Mouse (Mus musculus) liver, embryonic 16.5 days (tissue): ENCODE data around the gene Tbc1d19. TPM values are rescaled to one million over a fixed set of nuclear protein-coding genes. Genes with fewer than 3 reads are reported as not detected.

Experiments used
- ATAC-seq: fragments of 200-750 bp; cut with Nextera tagmentation; 2 replicates; pipeline ENCODE4 v1.8.0; 2017; ENCODE audit warnings: low read depth, mild to moderate bottlenecking, moderate number of reproducible peaks, moderate library complexity
- H3K27ac ChIP-seq: fragments of 300-500 bp; sonication (generic); 2 replicates; pipeline ENCODE4 v1.5.1; 2014; ENCODE audit warnings: mild to moderate bottlenecking, low read length
- H3K27me3 ChIP-seq: fragments of 300-500 bp; sonication (generic); 2 replicates; pipeline ENCODE4 v1.6.1; 2014; ENCODE audit warnings: low read depth, low read length, mixed read lengths; ENCODE audit not compliant: control insufficient read depth, insufficient read depth
- H3K36me3 ChIP-seq: fragments of 300-500 bp; sonication (generic); 2 replicates; pipeline ENCODE4 v1.6.1; 2014; ENCODE audit warnings: mild to moderate bottlenecking; ENCODE audit not compliant: control insufficient read depth, insufficient read depth
- H3K4me1 ChIP-seq: fragments of 300-500 bp; sonication (generic); 2 replicates; pipeline ENCODE4 v1.6.1; 2014; ENCODE audit warnings: low read depth, low read length, mixed read lengths; ENCODE audit not compliant: control insufficient read depth
- H3K4me2 ChIP-seq: fragments of 300-500 bp; sonication (generic); 2 replicates; pipeline ENCODE4 v1.6.1; 2014; ENCODE audit warnings: low read depth, low read length, mixed read lengths
- H3K4me3 ChIP-seq: fragments of 300-500 bp; sonication (generic); 2 replicates; pipeline ENCODE4 v1.5.1; 2014; ENCODE audit warnings: low read depth, mild to moderate bottlenecking, low read length
- H3K9ac ChIP-seq: fragments of 300-500 bp; sonication (generic); 2 replicates; pipeline ENCODE4 v1.6.1; 2014; ENCODE audit warnings: low read depth, low read length
- H3K9me3 ChIP-seq: fragments of 300-500 bp; sonication (generic); replicated peaks from 2 replicates; pipeline ENCODE4 v1.6.1; 2016; ENCODE audit warnings: low read length; ENCODE audit not compliant: control insufficient read depth
- WGBS: fragments of 180-500 bp; shearing (Covaris S2); extraction: QIAGEN DNeasy Blood & Tissue Kit; methylation state at CpG from one replicate; pipeline ENCODE4 v1.1.7; 2014; ENCODE audit not compliant: insufficient replicate concordance; 5-methylcytosine and 5-hydroxymethylcytosine counted together
- polyA plus RNA-seq: library from polyadenylated mRNA; unstranded; fragments of >200 nt; fragmentation: Nextera tagmentation; extraction: Ambion mirVana; gene quantifications from 2 replicates; pipeline ENCODE4 v1.2.1, GENCODE M21; 2015

Tbc1d19 gene
- polyA plus RNA-seq, 1 experiment from 2014 or later, result 4.1 TPM

DNA sequence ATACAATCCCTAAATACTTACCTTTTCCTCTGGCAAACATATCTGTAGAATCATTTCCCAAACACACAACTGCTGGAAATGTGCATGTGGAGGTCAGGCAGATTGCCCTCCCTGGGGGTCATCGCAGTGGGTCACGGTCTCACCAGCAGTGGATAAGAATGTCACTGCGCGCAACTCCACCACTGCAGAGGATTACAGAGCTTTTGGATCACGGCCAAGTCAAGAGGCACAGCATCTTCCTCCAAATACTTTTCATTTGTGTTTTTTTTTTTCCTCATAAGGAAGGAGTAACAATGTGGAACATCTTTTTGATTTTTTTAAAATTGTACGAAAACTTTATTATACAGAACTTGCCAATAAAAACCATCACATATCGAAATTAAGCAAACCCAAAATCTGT, 129.6 kb downstream of the Tbc1d19 start:
- no peak overlapping the region for H3K27ac ChIP-seq
- no peak overlapping the region for H3K9ac ChIP-seq
- WGBS, result 75% methylated on average over 7 of the region's 7 CpGs
- no peak overlapping the region for H3K4me2 ChIP-seq
- H3K4me3 ChIP-seq, result no peak overlapping the region
- 0 out of 2 replicates have a peak, but pooled peaks cover 2% of the 10 kb centered on the region for H3K4me1 ChIP-seq
- H3K27me3 ChIP-seq, result no peaks in the 10 kb centered on the region
- no peak for ATAC-seq
- no peaks in the 10 kb centered on the region for H3K36me3 ChIP-seq
- no peaks in the 10 kb centered on the region for H3K9me3 ChIP-seq

DNA sequence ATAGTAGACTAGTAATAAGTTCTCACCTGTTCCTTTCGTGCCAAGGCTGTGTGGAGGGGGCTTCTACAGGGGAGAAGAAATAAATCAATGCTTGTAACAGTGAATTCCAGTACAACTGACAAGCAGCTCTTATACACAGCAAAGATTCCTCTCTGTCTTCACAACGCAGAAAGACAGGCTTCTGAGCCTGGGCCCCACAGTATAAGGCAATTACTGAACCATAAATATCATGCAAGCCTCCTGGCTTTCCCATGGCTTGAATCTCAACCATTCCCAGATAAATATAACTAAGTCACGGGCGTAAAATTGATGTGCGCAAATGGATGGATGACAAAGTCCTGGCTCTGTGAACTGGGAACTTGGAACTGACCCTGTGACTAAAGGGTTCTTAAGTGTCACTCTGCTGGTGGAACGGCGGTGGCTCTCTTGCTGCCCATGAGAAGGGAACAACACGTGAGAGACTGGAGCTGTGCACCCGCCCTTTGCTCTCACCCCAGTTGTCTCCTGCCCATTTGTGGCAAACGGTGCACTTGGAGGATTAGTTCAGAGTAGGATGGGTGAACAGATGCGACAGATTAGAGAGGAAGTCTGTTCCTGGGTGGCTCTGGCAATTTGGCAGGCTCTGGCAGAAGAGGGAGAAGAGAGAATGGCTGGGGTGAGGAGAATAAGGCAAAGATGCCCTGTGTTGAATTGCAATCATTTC, 132.1 kb downstream of the Tbc1d19 start:
- Histone ChIP-seq H3K36me3 (no peaks in the 10 kb centered on the region), H3K9me3 (no peaks in the 10 kb centered on the region), H3K4me1 (0 out of 2 replicates have a peak, but pooled peaks cover 2% of the 10 kb centered on the region), H3K27me3 (no peaks in the 10 kb centered on the region), H3K4me2 (no peak overlapping the region), H3K4me3 (no peak overlapping the region), H3K27ac (no peak overlapping the region), H3K9ac (no peak overlapping the region)
- ATAC-seq, result no peak
- 56% methylated on average over 11 of the region's 11 CpGs for WGBS

DNA sequence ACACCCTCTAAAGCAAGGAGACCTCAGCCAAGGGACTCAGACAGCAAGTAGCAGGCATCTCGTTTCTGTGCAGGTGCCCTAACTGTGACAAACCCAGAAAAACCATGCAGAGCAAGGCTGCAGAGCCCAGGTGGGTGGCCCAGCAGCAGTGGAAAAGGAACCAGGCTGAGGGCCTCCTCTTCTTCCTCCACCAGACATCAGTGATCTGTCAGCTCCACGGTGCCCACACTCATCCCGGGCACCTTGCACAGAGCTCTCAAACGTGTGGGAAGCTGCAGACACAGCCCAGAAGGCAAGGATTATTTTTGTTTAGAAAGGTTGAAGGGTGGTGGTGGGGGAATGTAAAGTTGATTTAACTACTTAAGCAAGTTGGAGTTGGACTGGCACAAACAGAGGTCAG, 132.9 kb downstream of the Tbc1d19 start:
- no peak overlapping the region for H3K4me3 ChIP-seq
- 43% methylated on average over 4 of the region's 4 CpGs for WGBS
- H3K27ac ChIP-seq, result no peak overlapping the region
- H3K4me2 ChIP-seq, result no peak overlapping the region
- ATAC-seq, result no peak
- H3K36me3 ChIP-seq, result no peaks in the 10 kb centered on the region
- no peak overlapping the region for H3K9ac ChIP-seq
- H3K4me1 ChIP-seq, result 0 out of 2 replicates have a peak, but pooled peaks cover 2% of the 10 kb centered on the region
- no peaks in the 10 kb centered on the region for H3K27me3 ChIP-seq
- H3K9me3 ChIP-seq, result no peaks in the 10 kb centered on the region

GRCm38 (mm10) chr5:53943321-53943857, 134.0 kb downstream of the Tbc1d19 start:
- Histone ChIP-seq H3K4me3 (no peak overlapping the region), H3K27me3 (no peaks in the 10 kb centered on the region), H3K4me2 (no peak overlapping the region), H3K27ac (no peak overlapping the region), H3K4me1 (no peaks in the 10 kb centered on the region), H3K9ac (no peak overlapping the region), H3K36me3 (no peaks in the 10 kb centered on the region), H3K9me3 (no peaks in the 10 kb centered on the region)
- ATAC-seq, result no peak
- WGBS, result 54% methylated on average over 11 of the region's 11 CpGs

GRCm38 (mm10) chr5:53946747-53947146, 137.3 kb downstream of the Tbc1d19 start:
- H3K27me3 ChIP-seq, result no peaks in the 10 kb centered on the region
- WGBS, result 73% methylated on average over 8 of the region's 8 CpGs
- no peaks in the 10 kb centered on the region for H3K36me3 ChIP-seq
- H3K9ac ChIP-seq, result no peak overlapping the region
- no peak overlapping the region for H3K4me2 ChIP-seq
- no peak overlapping the region for H3K27ac ChIP-seq
- no peaks in the 10 kb centered on the region for H3K4me1 ChIP-seq
- H3K4me3 ChIP-seq, result no peak overlapping the region
- ATAC-seq, result no peak
- no peaks in the 10 kb centered on the region for H3K9me3 ChIP-seq

DNA sequence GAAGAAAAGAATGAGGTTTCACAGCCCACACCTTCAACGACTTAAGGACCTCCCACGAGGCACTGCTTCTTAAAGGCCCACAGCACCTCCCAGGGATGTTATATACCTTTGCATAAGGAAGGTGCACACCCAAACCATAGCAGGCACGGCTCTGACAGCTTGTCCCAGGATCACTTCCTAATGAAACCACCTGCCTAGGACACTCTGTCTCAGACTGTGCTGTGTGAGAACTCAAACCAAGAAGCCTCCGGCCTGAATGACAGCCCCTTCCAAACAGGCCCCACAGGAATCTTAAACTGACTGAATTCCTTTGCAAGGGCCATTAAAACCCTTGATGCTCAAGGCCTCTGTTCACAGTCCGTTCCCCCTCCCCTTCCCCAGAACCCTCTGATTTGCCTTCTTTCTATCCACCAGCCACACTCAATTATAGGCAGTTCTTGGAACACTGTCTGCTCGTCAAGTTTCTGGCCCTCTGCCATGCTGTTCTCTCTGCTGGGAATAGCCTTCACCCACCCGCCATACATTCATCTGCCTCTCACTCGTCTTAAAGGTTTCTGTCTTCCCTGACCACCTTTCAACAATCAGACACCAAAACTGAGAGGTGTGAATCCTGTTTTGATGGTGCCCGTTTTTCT, 138.3 kb downstream of the Tbc1d19 start:
- Histone ChIP-seq H3K27me3 (no peaks in the 10 kb centered on the region), H3K9me3 (no peaks in the 10 kb centered on the region), H3K4me2 (no peak overlapping the region), H3K4me1 (no peaks in the 10 kb centered on the region), H3K36me3 (no peaks in the 10 kb centered on the region), H3K4me3 (no peak overlapping the region), H3K9ac (no peak overlapping the region), H3K27ac (no peak overlapping the region)
- ATAC-seq, result no peak
- 45% methylated on average over 9 of the region's 9 CpGs for WGBS

GRCm38 (mm10) chr5:53948606-53949266, 139.3 kb downstream of the Tbc1d19 start:
- Histone ChIP-seq H3K36me3 (no peaks in the 10 kb centered on the region), H3K4me1 (no peaks in the 10 kb centered on the region), H3K9me3 (no peaks in the 10 kb centered on the region), H3K9ac (no peak overlapping the region), H3K4me2 (no peak overlapping the region), H3K27me3 (no peaks in the 10 kb centered on the region), H3K4me3 (no peak overlapping the region), H3K27ac (no peak overlapping the region)
- peak; percentile 41; the same call in 1 of the 2 replicates for ATAC-seq
- WGBS, result 35% methylated on average over 8 of the region's 8 CpGs

- Histone ChIP-seq H3K9me3 (no peaks in the 10 kb centered on the region), H3K27me3 (no peaks in the 10 kb centered on the region), H3K9ac (no peak overlapping the region), H3K4me1 (no peaks in the 10 kb centered on the region), H3K36me3 (no peaks in the 10 kb centered on the region), H3K4me3 (no peak overlapping the region), H3K27ac (no peak overlapping the region), H3K4me2 (no peak overlapping the region)
- no peak for ATAC-seq
- WGBS, result 54% methylated on average over 7 of the region's 7 CpGs
These were observed 140.8 kb downstream of the Tbc1d19 start for GRCm38 (mm10) chr5:53950189-53950588.

- H3K4me3 ChIP-seq, result no peak overlapping the region
- no peak for ATAC-seq
- no peaks in the 10 kb centered on the region for H3K4me1 ChIP-seq
- no peak overlapping the region for H3K9ac ChIP-seq
- H3K9me3 ChIP-seq, result no peaks in the 10 kb centered on the region
- no peaks in the 10 kb centered on the region for H3K36me3 ChIP-seq
- H3K27me3 ChIP-seq, result no peaks in the 10 kb centered on the region
- no peak overlapping the region for H3K27ac ChIP-seq
- H3K4me2 ChIP-seq, result no peak overlapping the region
These were observed 143.8 kb downstream of the Tbc1d19 start for GRCm38 (mm10) chr5:53953216-53953615.
